Mouse (Mus musculus): ENCODE data around the gene Azin2. TPM values are rescaled to one million over a fixed set of nuclear protein-coding genes. Genes with fewer than 3 reads are reported as not detected.

Azin2 gene
- total and polyA plus RNA-seq, 3 experiments: 0.39 to 2.3 TPM; not detected in 1

DNA sequence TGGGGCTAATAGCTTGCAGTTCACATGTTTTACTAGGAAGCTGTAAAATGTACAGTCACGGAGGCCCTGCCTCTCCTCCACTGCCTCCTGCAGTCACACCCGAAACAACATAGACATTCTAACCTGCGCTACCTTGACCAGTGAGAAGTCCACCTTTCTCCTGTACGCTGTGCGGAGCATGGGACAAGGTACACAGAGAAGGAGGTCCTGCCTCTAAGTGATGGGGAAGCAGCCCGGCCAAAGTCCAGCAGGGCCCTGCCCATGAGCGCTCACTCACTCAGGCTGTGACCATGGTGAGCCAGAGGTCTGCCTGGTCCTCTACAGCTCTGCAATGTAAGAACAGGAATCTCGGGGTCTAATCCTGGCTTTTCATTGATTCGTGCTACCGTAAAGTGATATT lies 50.2 kb downstream of the Azin2 start:
- H3K27ac ChIP-seq (ENCODE audit: control insufficient read depth, low read depth, low read length): no peak overlapping the region
- no peaks in the 10 kb centered on the region for H3K36me3 ChIP-seq (ENCODE audit: control insufficient read depth in 1 of 2, insufficient read depth in 2 of 2, low read length in 2 of 2)
- H3K9ac ChIP-seq (ENCODE audit: control insufficient read depth, low read depth, low read length, poor library complexity, severe bottlenecking): no peak overlapping the region
- H3K4me3 ChIP-seq (ENCODE audit: control insufficient read depth in 1 of 2, insufficient read depth in 1 of 2, low read depth in 2 of 2, low read length in 2 of 2): no peak overlapping the region
- no peak for TF ChIP-seq CTCF (IDR thresholded peaks at IDR 0.05 in 2 of 3, conservative IDR thresholded peaks at IDR 0.05 in 1 of 3; ENCODE audit: control insufficient read depth in 1 of 3, insufficient read depth in 1 of 3, low read depth in 2 of 3, low read length in 3 of 3, poor library complexity in 1 of 3, severe bottlenecking in 1 of 3)
- no peak for TF ChIP-seq MAFK (IDR thresholded peaks at IDR 0.05; ENCODE audit: borderline replicate concordance, low read depth, low read length)
- TF ChIP-seq JUND (IDR thresholded peaks at IDR 0.05; ENCODE audit: low read depth, low read length): no peak
- no peak for TF ChIP-seq MEF2A (IDR thresholded peaks at IDR 0.05; ENCODE audit: extremely low read depth, insufficient replicate concordance, low read depth, low read length, poor library complexity, severe bottlenecking)
- TF ChIP-seq POLR2AphosphoS5 (IDR thresholded peaks at IDR 0.05; ENCODE audit: borderline replicate concordance, low read depth, low read length): no peak
- no peak for TF ChIP-seq RCOR1 (IDR thresholded peaks at IDR 0.05; ENCODE audit: low read depth, low read length)
- TF ChIP-seq EP300 (IDR thresholded peaks at IDR 0.05; ENCODE audit: low read depth in 1 of 2, low read length in 2 of 2): no peak
- TF ChIP-seq HCFC1 (IDR thresholded peaks at IDR 0.05; ENCODE audit: low read depth, low read length): no peak
- no peak for TF ChIP-seq KAT2A (conservative IDR thresholded peaks at IDR 0.05; ENCODE audit: low read depth, low read length)
- TF ChIP-seq SMC3 (IDR thresholded peaks at IDR 0.05; ENCODE audit: low read depth, low read length): no peak
- TF ChIP-seq NELFE (IDR thresholded peaks at IDR 0.05; ENCODE audit: low read depth, low read length): no peak
- no peak for TF ChIP-seq USF2 (IDR thresholded peaks at IDR 0.05; ENCODE audit: borderline replicate concordance in 1 of 2, insufficient read depth in 1 of 2, low read depth in 1 of 2, low read length in 2 of 2)
- TF ChIP-seq NRF1 (IDR thresholded peaks at IDR 0.05; ENCODE audit: insufficient read depth, low read depth, low read length, poor library complexity, severe bottlenecking): no peak
- no peak for TF ChIP-seq CHD1 (IDR thresholded peaks at IDR 0.05; ENCODE audit: low read depth, low read length)
- TF ChIP-seq ETS1 (IDR thresholded peaks at IDR 0.05; ENCODE audit: low read depth, low read length): no peak
- TF ChIP-seq MAZ (IDR thresholded peaks at IDR 0.05; ENCODE audit: low read depth, low read length): no peak
- no peak for DNase-seq (ENCODE audit: low read depth, low spot score)
- no peaks in the 10 kb centered on the region for H3K4me1 ChIP-seq (ENCODE audit: control insufficient read depth in 1 of 2, insufficient read depth in 2 of 2, low read length in 2 of 2)
- H3K9me3 ChIP-seq (replicated peaks; ENCODE audit: insufficient read depth, low read length): no peaks in the 10 kb centered on the region
- H3K27me3 ChIP-seq (ENCODE audit: control insufficient read depth in 1 of 2, insufficient read depth in 2 of 2, low read length in 2 of 2): no peaks in the 10 kb centered on the region; a peak in 1 of 4 replicates
- no peaks in the 10 kb centered on the region for H3K79me2 ChIP-seq (ENCODE audit: control insufficient read depth, insufficient read depth, low read length, poor library complexity)

DNA sequence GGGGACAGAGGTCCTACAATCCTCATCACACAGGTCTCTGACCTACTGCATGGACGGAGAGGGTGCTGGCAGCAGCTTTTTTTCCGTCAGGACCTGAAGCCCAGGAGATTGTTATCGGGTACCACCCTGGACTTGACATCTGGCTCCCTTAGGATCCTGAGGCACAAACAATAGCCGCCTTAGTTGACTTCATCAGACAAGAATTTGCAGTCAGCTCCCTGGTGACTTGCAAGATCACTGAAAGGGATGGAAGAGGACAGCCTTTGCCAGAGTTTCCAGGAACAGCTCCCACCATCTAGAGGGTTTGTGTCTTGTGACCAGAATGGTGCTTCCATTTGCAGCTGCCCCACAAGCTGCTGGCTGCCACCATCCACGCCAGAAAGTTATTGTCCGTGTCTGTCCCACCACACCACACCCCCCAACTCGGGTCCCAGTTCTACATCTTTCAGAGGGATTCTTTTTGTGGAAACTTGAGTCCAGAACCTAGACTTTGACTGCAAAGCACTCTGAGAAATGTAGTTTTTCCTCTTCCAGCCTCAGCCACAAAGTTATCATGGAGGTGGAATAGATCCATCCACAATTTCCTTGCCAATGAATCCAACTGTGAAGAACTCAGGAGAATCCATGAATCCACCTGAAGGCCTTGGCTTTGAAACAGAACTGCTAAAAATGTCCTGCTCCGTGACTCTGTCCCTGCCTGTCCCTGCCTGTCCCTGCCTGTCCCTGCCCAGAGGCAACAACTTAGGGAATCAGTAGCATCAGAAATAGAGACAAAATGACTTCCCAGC lies 51.8 kb downstream of the Azin2 start:
- Histone ChIP-seq H3K27ac (ENCODE audit: control insufficient read depth, low read depth, low read length) (no peak overlapping the region), H3K27me3 (ENCODE audit: control insufficient read depth in 1 of 2, insufficient read depth in 2 of 2, low read length in 2 of 2) (no peaks in the 10 kb centered on the region; a peak in 1 of 4 replicates), H3K9me3 (replicated peaks; ENCODE audit: insufficient read depth, low read length) (no peaks in the 10 kb centered on the region), H3K36me3 (ENCODE audit: control insufficient read depth in 1 of 2, insufficient read depth in 2 of 2, low read length in 2 of 2) (no peaks in the 10 kb centered on the region), H3K4me1 (ENCODE audit: control insufficient read depth in 1 of 2, insufficient read depth in 2 of 2, low read length in 2 of 2) (no peaks in the 10 kb centered on the region), H3K79me2 (ENCODE audit: control insufficient read depth, insufficient read depth, low read length, poor library complexity) (no peaks in the 10 kb centered on the region), H3K4me3 (ENCODE audit: control insufficient read depth in 1 of 2, insufficient read depth in 1 of 2, low read depth in 2 of 2, low read length in 2 of 2) (no peak overlapping the region), H3K9ac (ENCODE audit: control insufficient read depth, low read depth, low read length, poor library complexity, severe bottlenecking) (no peak overlapping the region)
- TF ChIP-seq SMC3 (IDR thresholded peaks at IDR 0.05; ENCODE audit: low read depth, low read length) (no peak), USF2 (IDR thresholded peaks at IDR 0.05; ENCODE audit: borderline replicate concordance in 1 of 2, insufficient read depth in 1 of 2, low read depth in 1 of 2, low read length in 2 of 2) (no peak), POLR2AphosphoS5 (IDR thresholded peaks at IDR 0.05; ENCODE audit: borderline replicate concordance, low read depth, low read length) (no peak), ZMIZ1 (IDR thresholded peaks at IDR 0.05; ENCODE audit: low read depth, low read length) (no peak), MAFK (IDR thresholded peaks at IDR 0.05; ENCODE audit: borderline replicate concordance, low read depth, low read length) (no peak), HCFC1 (IDR thresholded peaks at IDR 0.05; ENCODE audit: low read depth, low read length) (no peak), ELF1 (IDR thresholded peaks at IDR 0.05; ENCODE audit: low read depth, low read length) (no peak), TCF12 (IDR thresholded peaks at IDR 0.05; ENCODE audit: low read depth, low read length) (no peak), POLR2AphosphoS2 (IDR thresholded peaks at IDR 0.05; ENCODE audit: low read length) (no peak), SIN3A (IDR thresholded peaks at IDR 0.05; ENCODE audit: low read length) (no peak), JUND (IDR thresholded peaks at IDR 0.05; ENCODE audit: low read depth, low read length) (no peak), CHD2 (IDR thresholded peaks at IDR 0.05; ENCODE audit: low read length) (no peak), MEF2A (IDR thresholded peaks at IDR 0.05; ENCODE audit: extremely low read depth, insufficient replicate concordance, low read depth, low read length, poor library complexity, severe bottlenecking) (no peak), GATA1 (IDR thresholded peaks at IDR 0.05; ENCODE audit: low read depth, low read length) (no peak), CHD1 (IDR thresholded peaks at IDR 0.05; ENCODE audit: low read depth, low read length) (no peak), EP300 (IDR thresholded peaks at IDR 0.05; ENCODE audit: low read depth in 1 of 2, low read length in 2 of 2) (no peak), CTCF (IDR thresholded peaks at IDR 0.05 in 2 of 3, conservative IDR thresholded peaks at IDR 0.05 in 1 of 3; ENCODE audit: control insufficient read depth in 1 of 3, insufficient read depth in 1 of 3, low read depth in 2 of 3, low read length in 3 of 3, poor library complexity in 1 of 3, severe bottlenecking in 1 of 3) (no peak), NELFE (IDR thresholded peaks at IDR 0.05; ENCODE audit: low read depth, low read length) (no peak), BHLHE40 (IDR thresholded peaks at IDR 0.05; ENCODE audit: borderline replicate concordance, low read depth, low read length) (no peak)
- DNase-seq (ENCODE audit: low read depth, low spot score): no peak

Data from MEL (cell line).